Mouse (Mus musculus) liver, embryonic 13.5 days (tissue): Measurements from ENCODE around the gene Akap9. TPM values are rescaled to one million over a fixed set of nuclear protein-coding genes. Genes with fewer than 3 reads are reported as not detected.
A peak's percentile ranks its signal among the peaks of the same experiment; 100 is the strongest.
"Not testable (repeated sequence)": the region's sequence is repeated elsewhere in the genome, so short reads cannot be mapped to it uniquely, and the experiment has no call there.

Source experiments
- ATAC-seq: fragments of 200-750 bp; cut with Nextera tagmentation; 2 replicates; pipeline ENCODE4 v1.8.0; 2017; ENCODE audit warnings: low read depth, mild to moderate bottlenecking, moderate number of reproducible peaks, moderate library complexity
- DNase-seq: peaks from one replicate; pipeline ENCODE4 v3.0.0; 2022
- H3K27ac ChIP-seq: fragments of 300-500 bp; sonication (generic); 2 replicates; pipeline ENCODE4 v1.5.1; 2015; ENCODE audit warnings: moderate library complexity, mild to moderate bottlenecking, inconsistent platforms
- H3K27me3 ChIP-seq: fragments of 300-500 bp; sonication (generic); 2 replicates; pipeline ENCODE4 v1.6.1; 2015; ENCODE audit warnings: mild to moderate bottlenecking, inconsistent platforms
- H3K36me3 ChIP-seq: fragments of 300-500 bp; sonication (generic); 2 replicates; pipeline ENCODE4 v1.6.1; 2015; ENCODE audit warnings: mild to moderate bottlenecking, inconsistent platforms
- H3K4me1 ChIP-seq: fragments of 300-500 bp; sonication (generic); replicated peaks from 2 replicates; pipeline ENCODE4 v1.6.1; 2015; ENCODE audit warnings: inconsistent platforms
- H3K4me2 ChIP-seq: fragments of 300-500 bp; sonication (generic); 2 replicates; pipeline ENCODE4 v1.6.1; 2015; ENCODE audit warnings: inconsistent platforms, mild to moderate bottlenecking, moderate library complexity
- H3K4me3 ChIP-seq: fragments of 300-500 bp; sonication (generic); replicated peaks from 2 replicates; pipeline ENCODE4 v1.5.1; 2015; ENCODE audit warnings: mild to moderate bottlenecking, inconsistent platforms
- H3K9ac ChIP-seq: fragments of 300-500 bp; sonication (generic); 2 replicates; pipeline ENCODE4 v1.6.1; 2015; ENCODE audit warnings: mild to moderate bottlenecking, inconsistent platforms
- H3K9me3 ChIP-seq: fragments of 300-500 bp; sonication (generic); replicated peaks from 2 replicates; pipeline ENCODE4 v1.6.1; 2016; ENCODE audit warnings: inconsistent platforms
- WGBS: fragments of 180-500 bp; shearing (Covaris S2); methylation state at CpG from one replicate; pipeline ENCODE4 v1.1.7; 2015; ENCODE audit not compliant: insufficient replicate concordance; 5-methylcytosine and 5-hydroxymethylcytosine counted together
- polyA plus RNA-seq: library from polyadenylated mRNA; unstranded; fragments of >200 nt; fragmentation: Nextera tagmentation; extraction: Ambion mirVana; gene quantifications from 2 replicates; pipeline ENCODE4 v1.2.1, GENCODE M21; 2015

Akap9 gene
- 33.7 and 37.4 TPM in 2 replicates for polyA plus RNA-seq

- peak within 1 kb of the TSS; percentile 76 for H3K27ac ChIP-seq
These were observed at the start of gene Akap9 for GRCm38 (mm10) chr5:3927801-3928689. TSS of gene Akap9 (plus strand) at chr5:3928054.

GRCm38 (mm10) chr5:3886862-3887261, 41.0 kb upstream of the Akap9 start:
- H3K36me3 ChIP-seq, H3K27me3 ChIP-seq, DNase-seq, H3K4me1 ChIP-seq, H3K4me2 ChIP-seq, H3K9ac ChIP-seq, ATAC-seq, H3K4me3 ChIP-seq, H3K9me3 ChIP-seq, H3K27ac ChIP-seq: not testable (repeated sequence)
- 77% methylated on average over 7 of the region's 7 CpGs for WGBS

More at GRCm38 (mm10) chr5:3927801-3928689, at the start of gene Akap9:
- Histone ChIP-seq H3K9me3 (no peaks in the 10 kb centered on the region), H3K4me3 (peak within 1 kb of the TSS; percentile 87), H3K9ac (peak within 1 kb of the TSS; percentile 91), H3K36me3 (no peaks in the 10 kb centered on the region), H3K4me1 (peaks cover 31% of the 10 kb centered on the region), H3K27me3 (no peaks in the 10 kb centered on the region), H3K4me2 (peak within 1 kb of the TSS; percentile 80)
- WGBS, result under 1% methylated on average over 71 of the region's 82 CpGs
- ATAC-seq (peak; percentile 91), DNase-seq (peak; percentile 58)

- Histone ChIP-seq H3K4me2 (no peak overlapping the region), H3K36me3 (no peaks in the 10 kb centered on the region), H3K4me1 (peaks cover 6% of the 10 kb centered on the region), H3K9ac (no peak overlapping the region), H3K9me3 (no peaks in the 10 kb centered on the region), H3K4me3 (no peak overlapping the region), H3K27ac (no peak overlapping the region), H3K27me3 (no peaks in the 10 kb centered on the region)
- no peak for ATAC-seq
- no peak for DNase-seq
These were observed 38.7 kb upstream of the Akap9 start for GRCm38 (mm10) chr5:3889201-3889600.

GRCm38 (mm10) chr5:3893459-3894293, 34.2 kb upstream of the Akap9 start, which contains the start of gene Mterf1a:
TSS of gene Mterf1a (minus strand) at chr5:3893933.
- not testable (repeated sequence) for H3K9me3 ChIP-seq, H3K4me1 ChIP-seq, H3K27me3 ChIP-seq, H3K36me3 ChIP-seq
- peak; percentile 100 for ATAC-seq
- Histone ChIP-seq H3K4me3 (peak within 1 kb of the TSS; percentile 64), H3K9ac (peak within 1 kb of the TSS; percentile 74), H3K27ac (peak within 1 kb of the TSS; percentile 25; the same call in 1 of the 2 replicates), H3K4me2 (peak within 1 kb of the TSS; percentile 64)
- under 1% methylated on average over 10 of the region's 47 CpGs for WGBS
- DNase-seq, result peak; percentile 11

- DNase-seq, H3K27ac ChIP-seq, H3K4me1 ChIP-seq, H3K9me3 ChIP-seq, H3K9ac ChIP-seq, H3K27me3 ChIP-seq, H3K4me2 ChIP-seq, ATAC-seq, H3K36me3 ChIP-seq: not testable (repeated sequence)
- WGBS, result 91% methylated on average over 4 of the region's 4 CpGs
- peak overlapping the region; percentile 26; the same call in 1 of the 2 replicates for H3K4me3 ChIP-seq
These were observed 33.6 kb upstream of the Akap9 start for GRCm38 (mm10) chr5:3894294-3894619.

GRCm38 (mm10) chr5:3905471-3905870, 22.4 kb upstream of the Akap9 start:
- WGBS, result 40% methylated on average over 2 of the region's 2 CpGs
- DNase-seq, result no peak

GRCm38 (mm10) chr5:3922350-3922749, 5.5 kb upstream of the Akap9 start:
- ATAC-seq, result no peak
- no peaks in the 10 kb centered on the region for H3K27me3 ChIP-seq
- H3K9ac ChIP-seq, result no peak overlapping the region
- no peaks in the 10 kb centered on the region for H3K36me3 ChIP-seq
- no peak overlapping the region for H3K4me2 ChIP-seq
- WGBS, result 59% methylated on average over 2 of the region's 2 CpGs
- DNase-seq, result no peak
- peaks cover 3% of the 10 kb centered on the region for H3K4me1 ChIP-seq
- H3K27ac ChIP-seq, result no peak overlapping the region
- no peaks in the 10 kb centered on the region for H3K9me3 ChIP-seq
- H3K4me3 ChIP-seq, result no peak overlapping the region

More at GRCm38 (mm10) chr5:3905471-3905870, 22.4 kb upstream of the Akap9 start:
- H3K36me3 ChIP-seq, result no peaks in the 10 kb centered on the region
- no peak overlapping the region for H3K9ac ChIP-seq
- H3K4me1 ChIP-seq, result no peaks in the 10 kb centered on the region
- no peak overlapping the region for H3K4me3 ChIP-seq
- no peak overlapping the region for H3K27ac ChIP-seq
- no peaks in the 10 kb centered on the region for H3K9me3 ChIP-seq
- no peaks in the 10 kb centered on the region for H3K27me3 ChIP-seq
- no peak for ATAC-seq
- H3K4me2 ChIP-seq, result no peak overlapping the region

- no peak for ATAC-seq
- 50% methylated on average over 4 of the region's 4 CpGs for WGBS
These were observed 1.2 kb upstream of the Akap9 start for GRCm38 (mm10) chr5:3926666-3927065.

GRCm38 (mm10) chr5:3928690-3929046, 814 bp downstream of the Akap9 start:
- ATAC-seq, result peak; percentile 74
- H3K36me3 ChIP-seq, result no peaks in the 10 kb centered on the region
- H3K4me3 ChIP-seq, result peak overlapping the region; percentile 87
- DNase-seq, result peak; percentile 24
- H3K9ac ChIP-seq, result peak overlapping the region; percentile 91
- no peaks in the 10 kb centered on the region for H3K9me3 ChIP-seq
- H3K4me2 ChIP-seq, result peak overlapping the region; percentile 80
- WGBS, result under 1% methylated on average over 12 of the region's 12 CpGs
- H3K27ac ChIP-seq, result peak overlapping the region; percentile 76
- H3K27me3 ChIP-seq, result no peaks in the 10 kb centered on the region
- H3K4me1 ChIP-seq, result peaks cover 31% of the 10 kb centered on the region

More at GRCm38 (mm10) chr5:3926666-3927065, 1.2 kb upstream of the Akap9 start:
- no peak overlapping the region for H3K4me3 ChIP-seq
- DNase-seq, result no peak
- H3K9me3 ChIP-seq, result no peaks in the 10 kb centered on the region
- peaks cover 27% of the 10 kb centered on the region for H3K4me1 ChIP-seq
- no peaks in the 10 kb centered on the region for H3K36me3 ChIP-seq
- H3K4me2 ChIP-seq, result no peak overlapping the region
- no peaks in the 10 kb centered on the region for H3K27me3 ChIP-seq
- H3K9ac ChIP-seq, result no peak overlapping the region
- no peak overlapping the region for H3K27ac ChIP-seq

- Histone ChIP-seq H3K27me3 (no peaks in the 10 kb centered on the region), H3K36me3 (no peaks in the 10 kb centered on the region), H3K27ac (no peak overlapping the region), H3K4me3 (no peak overlapping the region), H3K4me2 (no peak overlapping the region), H3K4me1 (peaks cover 31% of the 10 kb centered on the region), H3K9ac (no peak overlapping the region), H3K9me3 (no peaks in the 10 kb centered on the region)
- no peak for DNase-seq
- no peak for ATAC-seq
- 71% methylated on average over 5 of the region's 5 CpGs for WGBS
These were observed 2.9 kb downstream of the Akap9 start for GRCm38 (mm10) chr5:3930760-3931159.

GRCm38 (mm10) chr5:3931636-3932035, 3.8 kb downstream of the Akap9 start:
- Histone ChIP-seq H3K4me1 (peaks cover 35% of the 10 kb centered on the region), H3K27ac (no peak overlapping the region), H3K27me3 (no peaks in the 10 kb centered on the region), H3K4me2 (no peak overlapping the region), H3K36me3 (no peaks in the 10 kb centered on the region), H3K9ac (no peak overlapping the region), H3K9me3 (no peaks in the 10 kb centered on the region), H3K4me3 (no peak overlapping the region)
- WGBS, result 85% methylated on average over 3 of the region's 3 CpGs
- DNase-seq (no peak), ATAC-seq (no peak)
